Mouse (Mus musculus): ENCODE data around the gene Ndufs7. TPM values are rescaled to one million over a fixed set of nuclear protein-coding genes. Genes with fewer than 3 reads are reported as not detected.

Ndufs7 gene
- total and polyA plus RNA-seq, 3 experiments = 377 to 458 TPM; not detected in 1

DNA sequence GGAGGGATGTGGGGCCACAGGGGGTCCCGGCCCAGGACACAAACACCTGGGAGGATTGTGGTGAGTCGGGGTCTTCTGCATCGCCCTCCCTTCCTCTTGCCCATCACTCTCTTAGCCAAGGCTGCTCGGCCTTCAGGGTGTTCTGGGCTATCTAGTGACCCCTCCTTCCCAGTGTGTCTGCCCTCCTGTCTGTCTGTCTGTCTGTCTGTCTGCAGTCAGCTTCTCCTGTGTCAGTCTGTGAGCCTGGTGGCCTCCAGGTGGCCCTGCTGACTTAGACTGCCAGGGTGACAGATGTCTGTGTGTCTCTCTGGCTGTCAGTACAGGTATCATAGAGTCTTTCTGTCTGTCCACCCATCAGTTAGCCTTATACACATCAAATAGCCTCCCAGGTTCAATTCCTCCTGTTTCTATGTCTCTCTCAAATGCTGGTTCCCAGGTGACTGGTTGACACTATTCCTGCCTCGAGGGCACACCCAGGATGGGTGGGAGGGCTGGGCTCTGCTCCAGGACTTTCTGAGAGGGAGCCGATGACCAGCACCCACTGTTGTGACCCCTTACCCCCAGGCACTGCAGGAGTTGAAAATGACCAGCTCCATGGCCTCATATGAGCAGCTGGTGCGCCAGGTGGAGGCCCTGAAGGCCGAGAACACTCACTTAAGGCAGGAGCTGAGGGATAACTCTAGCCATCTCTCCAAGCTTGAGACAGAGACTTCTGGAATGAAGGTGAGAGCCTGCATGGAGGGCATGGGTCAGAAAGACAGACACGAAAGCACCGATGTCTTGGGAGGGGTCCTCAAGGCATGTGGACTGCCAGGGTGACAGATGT lies 52.5 kb downstream of the Ndufs7 start:
- Histone ChIP-seq H3K9me3 (replicated peaks; ENCODE audit: insufficient read depth, low read length) (no peaks in the 10 kb centered on the region), H3K4me3 (ENCODE audit: control insufficient read depth in 1 of 2, insufficient read depth in 1 of 2, low read depth in 2 of 2, low read length in 2 of 2) (no peak overlapping the region), H3K9ac (ENCODE audit: control insufficient read depth, low read depth, low read length, poor library complexity, severe bottlenecking) (no peak overlapping the region), H3K27me3 (ENCODE audit: control insufficient read depth in 1 of 2, insufficient read depth in 2 of 2, low read length in 2 of 2) (no peaks in the 10 kb centered on the region), H3K4me1 (ENCODE audit: control insufficient read depth in 1 of 2, insufficient read depth in 2 of 2, low read length in 2 of 2) (peaks cover 0 to 13% of the 10 kb centered on the region in 2 experiments; a peak in 2 of 4 replicates), H3K36me3 (ENCODE audit: control insufficient read depth in 1 of 2, insufficient read depth in 2 of 2, low read length in 2 of 2) (no peaks in the 10 kb centered on the region), H3K27ac (ENCODE audit: control insufficient read depth, low read depth, low read length) (no peak overlapping the region), H3K79me2 (ENCODE audit: control insufficient read depth, insufficient read depth, low read length, poor library complexity) (no peaks in the 10 kb centered on the region)
- TF ChIP-seq MXI1 (IDR thresholded peaks at IDR 0.05; ENCODE audit: low read depth, low read length) (no peak), MEF2A (IDR thresholded peaks at IDR 0.05; ENCODE audit: extremely low read depth, insufficient replicate concordance, low read depth, low read length, poor library complexity, severe bottlenecking) (no peak), ELF1 (IDR thresholded peaks at IDR 0.05; ENCODE audit: low read depth, low read length) (no peak), ZNF384 (IDR thresholded peaks at IDR 0.05; ENCODE audit: low read depth, low read length) (no peak), ZC3H11A (IDR thresholded peaks at IDR 0.05; ENCODE audit: low read depth, low read length) (no peak), UBTF (IDR thresholded peaks at IDR 0.05; ENCODE audit: borderline replicate concordance, insufficient read depth, low read depth, low read length) (no peak), HCFC1 (IDR thresholded peaks at IDR 0.05; ENCODE audit: low read depth, low read length) (no peak), POLR2AphosphoS2 (IDR thresholded peaks at IDR 0.05; ENCODE audit: low read length) (no peak), USF2 (IDR thresholded peaks at IDR 0.05; ENCODE audit: borderline replicate concordance in 1 of 2, insufficient read depth in 1 of 2, low read depth in 1 of 2, low read length in 2 of 2) (no peak), CHD1 (IDR thresholded peaks at IDR 0.05; ENCODE audit: low read depth, low read length) (no peak), ETS1 (IDR thresholded peaks at IDR 0.05; ENCODE audit: low read depth, low read length) (no peak), E2F4 (IDR thresholded peaks at IDR 0.05; ENCODE audit: borderline replicate concordance, low read depth, low read length) (no peak), POLR2AphosphoS5 (IDR thresholded peaks at IDR 0.05; ENCODE audit: borderline replicate concordance, low read depth, low read length) (no peak), NELFE (IDR thresholded peaks at IDR 0.05; ENCODE audit: low read depth, low read length) (no peak)
- no peak for DNase-seq (ENCODE audit: low read depth, low spot score)

GRCm38 (mm10) chr10:80302082-80302355 lies 53.1 kb downstream of the Ndufs7 start:
- Histone ChIP-seq H3K9ac (ENCODE audit: control insufficient read depth, low read depth, low read length, poor library complexity, severe bottlenecking) (no peak overlapping the region), H3K4me3 (ENCODE audit: control insufficient read depth in 1 of 2, insufficient read depth in 1 of 2, low read depth in 2 of 2, low read length in 2 of 2) (no peak overlapping the region), H3K27ac (ENCODE audit: control insufficient read depth, low read depth, low read length) (no peak overlapping the region), H3K9me3 (replicated peaks; ENCODE audit: insufficient read depth, low read length) (no peaks in the 10 kb centered on the region), H3K36me3 (ENCODE audit: control insufficient read depth in 1 of 2, insufficient read depth in 2 of 2, low read length in 2 of 2) (no peaks in the 10 kb centered on the region), H3K27me3 (ENCODE audit: control insufficient read depth in 1 of 2, insufficient read depth in 2 of 2, low read length in 2 of 2) (no peaks in the 10 kb centered on the region), H3K79me2 (ENCODE audit: control insufficient read depth, insufficient read depth, low read length, poor library complexity) (no peaks in the 10 kb centered on the region), H3K4me1 (ENCODE audit: control insufficient read depth in 1 of 2, insufficient read depth in 2 of 2, low read length in 2 of 2) (peaks cover 0 to 8% of the 10 kb centered on the region in 2 experiments; a peak in 1 of 4 replicates)
- TF ChIP-seq ETS1 (IDR thresholded peaks at IDR 0.05; ENCODE audit: low read depth, low read length) (no peak), MAFK (IDR thresholded peaks at IDR 0.05; ENCODE audit: borderline replicate concordance, low read depth, low read length) (no peak), E2F4 (IDR thresholded peaks at IDR 0.05; ENCODE audit: borderline replicate concordance, low read depth, low read length) (no peak), POLR2A (IDR thresholded peaks at IDR 0.05; ENCODE audit: control insufficient read depth in 1 of 2, insufficient read depth in 1 of 2, low read depth in 1 of 2, low read length in 2 of 2, poor library complexity in 1 of 2) (no peak), UBTF (IDR thresholded peaks at IDR 0.05; ENCODE audit: borderline replicate concordance, insufficient read depth, low read depth, low read length) (no peak), TCF12 (IDR thresholded peaks at IDR 0.05; ENCODE audit: low read depth, low read length) (no peak), CHD1 (IDR thresholded peaks at IDR 0.05; ENCODE audit: low read depth, low read length) (no peak), MAX (IDR thresholded peaks at IDR 0.05; ENCODE audit: low read length) (no peak)
- DNase-seq (ENCODE audit: low read depth, low spot score) = no peak

All from MEL (cell line).